Mouse (Mus musculus) G1E-ER4 (cell line): ENCODE data around the gene Bmp3. TPM values are rescaled to one million over a fixed set of nuclear protein-coding genes. Genes with fewer than 3 reads are reported as not detected.

Experiments used
- GATA1 ChIP-seq: IDR thresholded peaks from one replicate; pipeline ENCODE4 v1.8.0; 2012; ENCODE audit warnings: low read length, inconsistent platforms
- polyA plus RNA-seq: library from polyadenylated mRNA; stranded (reverse); fragments of >175 nt; gene quantifications from 2 replicates; pipeline ENCODE4 v1.2.3, GENCODE M21; 2012

Gene Bmp3
- polyA plus RNA-seq, 1 experiment, result not detected

GRCm38 (mm10) chr5:98878891-98879290 is 24.7 kb downstream of the Bmp3 start:
- TF ChIP-seq GATA1, result no peak

- TF ChIP-seq GATA1, result no peak
Measured at GRCm38 (mm10) chr5:98882096-98882495, 27.9 kb downstream of the Bmp3 start.

GRCm38 (mm10) chr5:98890544-98891050 is 36.4 kb downstream of the Bmp3 start:
- TF ChIP-seq GATA1, result no peak

GRCm38 (mm10) chr5:98894281-98894680 is 40.1 kb downstream of the Bmp3 start:
- no peak for TF ChIP-seq GATA1

GRCm38 (mm10) chr5:98897946-98898345 is 43.7 kb downstream of the Bmp3 start:
- no peak for TF ChIP-seq GATA1

- no peak for TF ChIP-seq GATA1
Measured at GRCm38 (mm10) chr5:98900926-98901325, 46.7 kb downstream of the Bmp3 start.

GRCm38 (mm10) chr5:98902339-98902738 is 48.1 kb downstream of the Bmp3 start:
- no peak for TF ChIP-seq GATA1

- no peak for TF ChIP-seq GATA1
Measured at GRCm38 (mm10) chr5:98918716-98919115, 64.5 kb downstream of the Bmp3 start.

GRCm38 (mm10) chr5:98921608-98922007 is 67.4 kb downstream of the Bmp3 start:
- no peak for TF ChIP-seq GATA1

GRCm38 (mm10) chr5:98922921-98923320 is 68.7 kb downstream of the Bmp3 start:
- TF ChIP-seq GATA1, result no peak

Other genes starting within 250 kb of the Bmp3 start
- not detected in 2 replicates for gene Prkg2, start 182.9 kb downstream of the Bmp3 start, polyA plus RNA-seq